Comparison of ENCODE assay signal across 8 mouse cellular contexts in the genomic region with DNA sequence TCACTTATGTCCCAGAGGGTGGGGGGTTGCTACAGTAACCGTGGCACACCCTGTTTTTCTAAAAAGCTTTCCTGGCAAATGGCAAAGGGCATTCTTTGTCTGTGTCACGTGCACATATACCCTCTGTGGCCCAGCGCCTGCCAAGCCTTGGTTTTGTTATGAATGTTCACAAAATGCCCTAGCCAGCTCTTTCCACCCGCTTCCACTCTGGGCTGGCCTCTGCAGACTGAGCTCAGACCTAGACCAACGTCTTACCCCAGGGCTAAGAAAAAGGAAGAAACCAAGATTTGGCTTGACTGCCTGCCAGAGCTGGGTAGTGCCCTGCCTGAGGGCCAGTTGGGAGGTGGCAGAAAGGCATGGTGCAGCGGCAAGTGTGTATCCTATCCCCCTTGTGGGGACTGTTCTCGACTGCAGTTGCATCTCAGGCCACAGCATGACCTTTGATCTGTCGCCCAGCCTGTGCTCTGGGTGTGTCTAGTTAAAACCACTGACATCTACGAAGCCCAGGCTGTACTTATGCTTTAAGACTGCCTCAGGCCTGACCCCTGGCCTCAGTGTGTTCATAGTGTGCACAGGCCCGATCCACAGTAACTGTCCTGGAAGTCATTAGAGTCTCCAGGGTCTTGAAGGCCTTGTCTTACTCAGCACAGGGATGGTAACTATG. TPM values are rescaled to one million over a fixed set of nuclear protein-coding genes. Genes with fewer than 3 reads are reported as not detected.
DNase-seq lines count a peak whose midpoint lies in the region; ATAC-seq lines count a peak whose summit lies in the region.

No protein-coding gene starts in this region.

- no peak overlapping the region for H3K4me3 ChIP-seq in heart, embryonic 14.5 days (ENCODE audit: control insufficient read depth in 1 of 2, insufficient read depth in 1 of 2, low read depth in 1 of 2, low read length in 2 of 2)

- peaks cover 79% of the 10 kb centered on the region for H3K36me3 ChIP-seq in heart, embryonic 14.5 days (ENCODE audit: control insufficient read depth, insufficient read depth, low read length)

- H3K4me2 ChIP-seq in heart, embryonic 14.5 days (ENCODE audit: low read length): no peak overlapping the region

- H3K27me3 ChIP-seq in heart, embryonic 14.5 days (ENCODE audit: control insufficient read depth, insufficient read depth, low read length): no peaks in the 10 kb centered on the region

- peaks cover 2 to 3% of the 10 kb centered on the region in 2 experiments; a peak in 1 of 4 replicates for H3K4me1 ChIP-seq in heart, embryonic 14.5 days (ENCODE audit: control insufficient read depth in 2 of 2, insufficient read depth in 2 of 2, low read length in 2 of 2)

- H3K9me3 ChIP-seq in heart, embryonic 14.5 days (ENCODE audit: control insufficient read depth, low read length): no peaks in the 10 kb centered on the region

- no peak overlapping the region; a peak in 1 of 4 replicates for H3K27ac ChIP-seq in heart, embryonic 14.5 days (replicated peaks in 1 of 2; ENCODE audit: control insufficient read depth in 1 of 2, insufficient read depth in 1 of 2, low read depth in 2 of 2, low read length in 2 of 2)

- 0 out of 2 replicates have a peak, but pooled peaks have one; percentile 28 for ATAC-seq in heart, embryonic 14.5 days (ENCODE audit: insufficient number of reproducible peaks, insufficient read depth, low FRiP score, low read depth)

- no peak overlapping the region for H3K9ac ChIP-seq in heart, embryonic 14.5 days (ENCODE audit: low read length)

- peak; percentile 55 for DNase-seq in adrenal gland, postnatal 10 days
- DNase-seq in adrenal gland, postnatal 25 days: no peak
- peak; percentile 60 to 66 for DNase-seq in lung, adult 18-20 months
- DNase-seq in lung, postnatal 4 days: no peak
- peak; percentile 55 for DNase-seq in lung, postnatal 36 days
- no peak for DNase-seq in layer of hippocampus, adult 9-10 months (ENCODE audit: low spot score)
- no peak for DNase-seq in cerebellum, postnatal 14 days

- 71% methylated on average over 10 of the region's 10 CpGs for WGBS in heart, embryonic 14.5 days

RNA-seq across cellular contexts. Expression of gene Itgb4, which starts 19.2 kb away (rescaled TPM):
- 1 to 10 TPM; 3.1 to 4.7 TPM for total RNA-seq in adrenal gland, postnatal 10 days (2021)
- 2.0 and 4.1 TPM in 2 replicates for total RNA-seq in adrenal gland, postnatal 25 days (2021)
- 0.84 and 0.93 TPM in 2 replicates for polyA plus RNA-seq in heart, embryonic 14.5 days (2014; fragmentation: Nextera tagmentation; extraction: Ambion mirVana)

RNA-seq across cellular contexts. Expression of gene Recql5, which starts 22.1 kb away (rescaled TPM):
- total RNA-seq in adrenal gland, postnatal 10 days (2021): 10 to 100 TPM; 17.8 to 24.5 TPM
- 31.4 and 37.1 TPM in 2 replicates for total RNA-seq in adrenal gland, postnatal 25 days (2021)
- 8.2 and 9.6 TPM in 2 replicates for polyA plus RNA-seq in heart, embryonic 14.5 days (2014; fragmentation: Nextera tagmentation; extraction: Ambion mirVana)

RNA-seq across cellular contexts. Expression of gene Sap30bp, which starts 22.2 kb away (rescaled TPM):
- 10 to 100 TPM; 38.0 to 38.1 TPM for total RNA-seq in adrenal gland, postnatal 10 days (2021)
- 32.0 and 41.3 TPM in 2 replicates for total RNA-seq in adrenal gland, postnatal 25 days (2021)
- 20.1 and 22.9 TPM in 2 replicates for polyA plus RNA-seq in heart, embryonic 14.5 days (2014; fragmentation: Nextera tagmentation; extraction: Ambion mirVana)

RNA-seq across cellular contexts. Expression of gene Smim6, which starts 43.5 kb away (rescaled TPM):
- total RNA-seq in adrenal gland, postnatal 10 days (2021): under 1 TPM in 1 of 2 experiments, not detected in 1; 0.30 TPM
- not detected in 2 replicates for total RNA-seq in adrenal gland, postnatal 25 days (2021)
- 1.0 and 2.1 TPM in 2 replicates for polyA plus RNA-seq in heart, embryonic 14.5 days (2014; fragmentation: Nextera tagmentation; extraction: Ambion mirVana)

RNA-seq across cellular contexts. Expression of gene Smim5, which starts 55.6 kb away (rescaled TPM):
- total RNA-seq in adrenal gland, postnatal 10 days (2021): 1 to 10 TPM; 1.5 to 2.6 TPM
- total RNA-seq in adrenal gland, postnatal 25 days (2021): 0.73 TPM in 1 of 2 replicates, not detected in the other
- polyA plus RNA-seq in heart, embryonic 14.5 days (2014; fragmentation: Nextera tagmentation; extraction: Ambion mirVana): 48.5 and 51.5 TPM in 2 replicates

Comparison
In these comparisons a context has a peak if more than half of its experiments do, and no peak if none do; other contexts are left out.
1. DNase-seq: peak in adrenal gland, postnatal 10 days (single experiment), lung, adult 18-20 months (2 of 2) and lung, postnatal 36 days (single experiment); none in adrenal gland, postnatal 25 days (single experiment), lung, postnatal 4 days (0 of 2), layer of hippocampus, adult 9-10 months (single experiment) and cerebellum, postnatal 14 days (0 of 2).